Mouse (Mus musculus) spleen, adult 2 months (tissue): ENCODE measurements around the gene Asgr1.

Experiments used
- CTCF ChIP-seq: fragments of 200-500 bp; IDR thresholded peaks from 2 replicates; pipeline ENCODE4 v1.5.1; 2011; ENCODE audit warnings: mild to moderate bottlenecking, inconsistent platforms; ENCODE audit not compliant: insufficient read depth, insufficient read length, insufficient replicate concordance; ENCODE audit errors: extremely low read depth
- POLR2A ChIP-seq: fragments of 200-500 bp; IDR thresholded peaks from 2 replicates; pipeline ENCODE4 v1.6.1; 2011; ENCODE audit warnings: low read depth, low read length, inconsistent platforms

DNA sequence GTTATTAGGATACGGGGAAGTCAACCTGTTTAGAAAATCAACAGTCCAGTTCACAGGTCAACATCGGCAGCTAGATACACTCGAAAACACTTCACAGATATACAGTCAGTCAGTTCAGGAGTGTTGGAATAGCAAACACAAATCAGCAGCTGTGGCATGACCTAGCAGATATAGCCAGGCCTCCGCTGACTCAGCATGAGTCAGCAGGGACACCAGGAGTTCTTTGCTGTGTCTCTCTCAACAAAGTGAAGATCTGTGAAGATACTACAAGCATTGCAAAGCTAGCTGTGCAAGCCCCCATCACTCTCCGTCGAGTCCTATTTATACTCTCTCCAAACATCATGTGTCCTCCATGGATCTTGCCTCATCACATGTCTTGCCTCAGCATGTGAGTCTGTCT is 21.7 kb downstream of the Asgr1 start:
- no peak for TF ChIP-seq CTCF
- no peak for TF ChIP-seq POLR2A
